Mouse (Mus musculus) retina, adult 2 months (tissue): ENCODE data around the gene Olfr1446.

Experiments
- DNase-seq: peaks from one replicate; pipeline ENCODE4 v3.0.0-alpha.2; 2012; ENCODE audit warnings: low read depth, low spot score

Gene Olfr1446

GRCm38 (mm10) chr19:12893424-12893823 is at the start of gene Olfr1446:
Gene Olfr1446, minus strand, starts transcription at chr19:12893524.
- no peak for DNase-seq

GRCm38 (mm10) chr19:12930540-12930939 is 37.2 kb upstream of the Olfr1446 start, which contains the start of gene Olfr1449:
Gene Olfr1449, plus strand, starts transcription at chr19:12930840.
- no peak for DNase-seq

GRCm38 (mm10) chr19:12924319-12924718 is 31.0 kb upstream of the Olfr1446 start, which contains the start of gene Olfr1448:
Gene Olfr1448, minus strand, starts transcription at chr19:12924419.
- DNase-seq, result no peak

- no peak for DNase-seq
Observed at GRCm38 (mm10) chr19:12903643-12904042, 10.3 kb upstream of the Olfr1446 start, which contains the start of gene Olfr1447. Gene Olfr1447, minus strand, starts transcription at chr19:12903743.

GRCm38 (mm10) chr19:12883555-12883954 is 9.8 kb downstream of the Olfr1446 start, which contains the start of gene Olfr1445:
Gene Olfr1445, plus strand, starts transcription at chr19:12883855.
- no peak for DNase-seq

GRCm38 (mm10) chr19:12856983-12857382 is 36.3 kb downstream of the Olfr1446 start, which contains the start of gene Olfr1444:
Gene Olfr1444, plus strand, starts transcription at chr19:12857283.
- DNase-seq, result no peak

- DNase-seq, result no peak
Observed at GRCm38 (mm10) chr19:12846382-12846781, 46.9 kb downstream of the Olfr1446 start, which contains the start of gene Gm5244. Gene Gm5244, plus strand, starts transcription at chr19:12846682.

- no peak for DNase-seq
Observed at GRCm38 (mm10) chr19:12838507-12838906, 54.8 kb downstream of the Olfr1446 start.
